Mouse (Mus musculus) c-Kit-positive CD71-negative TER-119-negative erythroid progenitor cells, embryonic 14.5 days (primary cell): ENCODE measurements around the gene Hoxa6.

ENCODE experiments used
- DNase-seq: peaks from one replicate; pipeline ENCODE4 v3.0.0-alpha.2; 2013; ENCODE audit warnings: low read depth

Gene Hoxa6

DNA sequence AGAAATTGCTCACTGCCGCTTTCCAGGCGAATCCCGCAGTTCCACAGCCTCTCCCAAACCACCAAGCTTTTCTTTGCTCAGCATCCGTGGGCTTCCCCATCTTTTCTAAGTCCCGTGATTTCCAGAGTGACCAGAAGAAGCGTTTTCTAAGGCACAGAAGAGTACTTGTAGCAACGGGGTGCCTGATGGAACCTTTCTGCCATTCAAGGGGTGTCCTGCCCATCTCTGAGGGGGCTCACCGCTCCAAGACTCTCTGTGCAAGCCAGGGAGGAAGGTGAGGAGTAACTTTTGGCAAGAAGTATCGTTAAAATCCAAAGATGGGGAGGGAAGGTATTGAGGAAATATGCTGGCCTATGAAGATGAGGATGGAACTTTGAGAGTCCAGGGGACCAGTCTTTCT, 30.7 kb downstream of the Hoxa6 start:
- no peak for DNase-seq

DNA sequence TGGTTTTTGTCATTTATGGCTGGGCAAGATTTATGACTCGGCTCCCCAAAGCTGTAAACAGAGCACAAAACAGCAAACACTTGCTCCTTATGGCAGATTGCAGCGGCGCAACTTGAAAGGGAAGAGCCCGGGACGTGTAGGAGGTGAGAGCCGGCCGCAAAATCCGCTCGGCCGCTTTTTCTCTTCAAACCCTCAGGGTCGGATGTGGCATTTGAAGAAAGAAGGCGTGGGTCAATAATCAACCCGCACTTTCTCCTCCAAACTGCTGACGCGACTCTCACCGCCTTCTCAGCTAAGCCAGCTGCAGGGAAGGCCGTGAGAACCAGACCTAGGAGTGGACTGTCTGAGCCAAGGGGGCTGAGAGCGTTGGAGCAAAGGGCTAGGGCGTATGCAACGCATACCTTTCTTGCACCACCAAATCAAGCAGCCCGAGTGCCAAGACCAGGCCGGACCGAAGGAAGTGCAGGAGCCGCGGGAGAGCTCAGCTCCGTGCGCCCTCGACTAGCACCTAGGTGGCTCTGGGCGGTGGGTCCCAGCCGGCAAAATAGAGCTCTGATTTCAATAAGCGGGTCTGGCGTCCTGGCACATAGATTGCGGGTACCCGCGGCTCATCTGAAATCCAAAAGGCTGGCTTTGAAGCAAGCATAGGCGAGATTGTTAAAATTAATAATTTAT, 31.3 kb downstream of the Hoxa6 start, which contains the start of gene 5730596B20Rik:
Gene 5730596B20Rik, plus strand, starts transcription at position 438 of the 675 bp plus-strand sequence.
- DNase-seq: no peak

DNA sequence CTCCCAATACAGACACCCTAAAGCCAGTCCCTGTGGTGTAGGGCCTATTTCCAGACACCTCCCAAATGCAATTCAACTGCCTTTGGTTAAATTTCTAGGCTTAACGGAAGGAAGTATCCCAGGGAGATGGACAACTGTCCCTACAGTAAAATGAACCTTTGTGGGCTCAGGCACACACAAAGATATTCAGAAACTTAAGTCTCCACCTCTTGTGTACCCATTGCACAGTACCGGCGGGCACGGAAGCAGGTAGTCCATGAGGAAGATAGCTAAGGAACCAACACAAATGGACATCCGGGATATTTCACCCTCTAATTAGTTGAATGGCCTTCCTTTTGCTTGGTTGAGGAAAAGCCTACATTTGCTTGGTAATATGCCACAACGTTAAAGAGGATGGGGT, 32.1 kb downstream of the Hoxa6 start:
- DNase-seq: no peak

DNA sequence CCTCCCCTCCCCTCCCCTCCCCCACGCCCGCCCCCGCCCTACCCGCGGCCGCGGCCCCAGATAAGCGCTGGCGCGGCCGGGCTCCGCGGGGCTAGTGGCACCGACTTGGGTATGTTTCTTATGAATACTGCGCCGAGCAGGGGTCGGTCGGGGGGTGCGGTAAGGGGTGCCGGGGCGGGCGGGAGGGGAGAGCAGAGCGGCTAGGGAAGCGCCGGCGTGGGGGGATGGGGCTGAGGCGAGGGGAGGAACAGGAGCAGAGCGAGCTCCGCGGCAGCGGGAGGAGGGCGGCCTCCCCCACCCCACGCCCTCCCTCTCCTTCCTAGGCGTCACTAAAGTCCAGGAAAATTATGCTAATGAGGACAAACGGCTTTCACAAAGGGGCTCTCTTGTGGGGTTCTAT, 32.7 kb downstream of the Hoxa6 start:
- DNase-seq: no peak

DNA sequence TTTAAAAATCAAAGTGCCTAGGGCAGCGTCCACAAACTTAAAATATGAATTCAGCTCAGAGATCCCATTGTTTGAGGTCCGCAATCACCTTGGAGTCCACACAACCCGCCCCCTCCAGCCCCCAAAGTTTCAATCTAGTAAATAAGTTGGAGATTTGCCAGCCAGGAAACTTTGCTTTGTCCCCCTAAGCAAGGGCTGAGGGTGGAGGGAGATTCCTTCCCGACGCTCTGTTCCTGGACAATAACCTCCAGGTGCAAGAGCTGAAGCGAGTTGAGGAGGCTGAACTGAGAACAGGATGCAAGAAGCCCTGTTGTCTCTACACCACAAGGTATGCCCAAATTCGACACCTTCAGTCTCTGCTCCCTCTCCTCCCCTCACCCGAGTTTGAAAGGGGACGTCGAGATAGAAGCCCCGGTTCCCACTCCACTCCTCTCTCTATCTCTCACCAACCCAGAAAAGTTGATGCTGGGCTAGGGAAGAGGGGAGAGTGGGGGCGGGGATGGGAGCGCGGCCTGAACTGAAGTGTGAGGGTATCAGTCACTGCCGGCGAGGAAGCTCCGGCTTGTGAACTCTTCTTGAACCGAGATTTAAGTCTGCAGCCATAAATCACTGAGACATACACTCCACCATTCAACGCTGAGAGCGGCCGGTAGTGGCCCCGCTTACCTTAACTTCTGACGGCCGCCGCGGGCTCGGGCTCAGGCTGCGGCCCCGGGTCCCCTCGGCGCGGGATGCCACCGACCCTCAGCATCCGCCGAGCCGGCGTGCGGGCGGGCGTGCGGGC, 33.4 kb downstream of the Hoxa6 start:
- DNase-seq: no peak

DNA sequence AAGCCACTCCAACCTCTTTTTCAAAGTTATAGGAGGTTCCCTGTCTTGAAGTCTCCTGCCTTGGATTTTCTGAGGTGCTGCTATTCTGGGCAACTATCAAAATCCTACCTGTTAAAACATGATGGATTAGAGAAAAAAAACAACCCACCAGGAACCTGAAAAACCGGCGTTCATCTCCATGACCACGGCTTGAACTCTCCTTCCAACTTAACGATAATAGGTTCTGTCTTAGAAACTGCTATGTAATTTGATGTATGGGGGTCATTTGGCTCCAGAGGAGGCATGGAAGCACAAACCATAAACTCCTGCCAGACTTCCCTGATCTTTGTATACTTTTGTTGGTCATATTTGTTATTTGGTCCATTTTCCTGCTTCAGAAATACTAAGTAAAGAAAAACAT, 34.9 kb downstream of the Hoxa6 start:
- no peak for DNase-seq

DNA sequence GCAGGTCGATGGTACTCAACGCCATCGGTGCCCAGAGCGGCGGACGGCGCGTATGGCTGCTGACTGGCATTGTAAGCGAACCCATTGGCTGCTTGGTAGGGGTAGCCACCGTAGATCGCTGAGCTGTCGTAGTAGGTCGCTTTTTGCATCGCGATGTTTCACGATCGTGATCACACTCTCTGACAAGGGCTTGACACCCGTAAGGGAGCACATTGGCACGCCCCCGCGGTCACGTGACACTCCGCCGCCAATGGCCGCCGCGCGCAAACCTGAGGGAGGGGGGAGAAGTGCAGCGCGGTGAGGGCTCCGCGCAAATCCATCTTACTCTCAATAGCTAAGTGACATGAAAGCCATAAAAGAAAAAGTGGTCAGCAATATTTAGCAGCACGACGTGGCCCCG, 36.0 kb downstream of the Hoxa6 start:
- DNase-seq: peak; percentile 34

DNA sequence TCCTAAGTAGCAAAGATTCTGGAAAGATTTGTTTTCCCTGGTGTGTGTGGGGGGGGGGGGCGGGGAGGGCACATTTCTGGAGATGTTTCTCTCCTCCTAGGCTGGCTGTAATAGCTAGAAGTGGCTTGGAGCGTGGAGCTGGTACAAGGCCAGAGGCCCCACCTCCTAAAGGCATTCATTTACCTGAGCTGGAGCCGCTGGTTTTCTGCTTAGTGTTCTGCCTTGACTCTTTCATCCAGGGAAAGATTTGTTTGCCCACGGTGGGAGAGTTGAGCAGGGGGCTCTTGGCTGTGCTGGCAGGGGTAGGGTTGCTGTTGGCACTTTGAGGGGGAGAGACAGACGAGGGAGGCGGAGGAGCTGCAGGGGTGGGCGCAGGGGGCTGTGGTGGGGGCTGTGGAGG, 36.6 kb downstream of the Hoxa6 start:
- DNase-seq: no peak

DNA sequence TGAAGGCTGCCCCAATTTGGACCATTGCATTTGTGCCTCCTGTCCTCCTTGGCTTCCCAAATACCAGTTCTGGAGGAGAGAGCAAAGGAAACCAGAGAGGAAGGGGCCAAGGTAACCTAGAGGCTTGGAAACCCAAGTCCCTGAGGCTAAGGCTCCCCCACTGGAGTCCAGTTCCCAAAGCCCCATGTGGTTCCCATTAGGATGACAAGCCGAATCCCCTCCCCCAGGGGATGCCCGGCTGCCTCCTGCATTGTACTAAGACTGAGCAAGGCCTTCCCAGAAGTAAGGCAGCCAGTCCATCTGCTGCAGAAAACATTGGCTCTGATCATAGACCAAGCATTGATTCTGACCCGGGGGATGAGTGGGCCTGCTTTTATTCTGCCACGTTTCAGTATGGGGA, 37.2 kb downstream of the Hoxa6 start:
- DNase-seq: no peak

DNA sequence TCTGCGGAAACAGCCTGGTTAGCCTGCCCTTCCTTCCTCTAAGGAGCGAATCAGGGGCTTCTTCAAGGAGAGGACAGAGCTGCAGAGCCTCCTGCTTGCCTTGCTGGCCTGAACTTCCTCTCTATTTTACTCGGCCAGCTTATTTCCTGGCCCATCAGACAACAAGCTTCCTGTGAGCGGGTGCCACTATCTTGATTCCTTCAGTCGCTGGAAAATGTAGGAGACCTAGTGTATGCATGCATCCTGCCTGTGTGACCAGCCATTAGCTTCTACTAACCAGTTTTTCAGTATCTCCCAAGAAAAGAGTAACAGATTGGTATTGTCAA, 37.7 kb downstream of the Hoxa6 start:
- no peak for DNase-seq

DNA sequence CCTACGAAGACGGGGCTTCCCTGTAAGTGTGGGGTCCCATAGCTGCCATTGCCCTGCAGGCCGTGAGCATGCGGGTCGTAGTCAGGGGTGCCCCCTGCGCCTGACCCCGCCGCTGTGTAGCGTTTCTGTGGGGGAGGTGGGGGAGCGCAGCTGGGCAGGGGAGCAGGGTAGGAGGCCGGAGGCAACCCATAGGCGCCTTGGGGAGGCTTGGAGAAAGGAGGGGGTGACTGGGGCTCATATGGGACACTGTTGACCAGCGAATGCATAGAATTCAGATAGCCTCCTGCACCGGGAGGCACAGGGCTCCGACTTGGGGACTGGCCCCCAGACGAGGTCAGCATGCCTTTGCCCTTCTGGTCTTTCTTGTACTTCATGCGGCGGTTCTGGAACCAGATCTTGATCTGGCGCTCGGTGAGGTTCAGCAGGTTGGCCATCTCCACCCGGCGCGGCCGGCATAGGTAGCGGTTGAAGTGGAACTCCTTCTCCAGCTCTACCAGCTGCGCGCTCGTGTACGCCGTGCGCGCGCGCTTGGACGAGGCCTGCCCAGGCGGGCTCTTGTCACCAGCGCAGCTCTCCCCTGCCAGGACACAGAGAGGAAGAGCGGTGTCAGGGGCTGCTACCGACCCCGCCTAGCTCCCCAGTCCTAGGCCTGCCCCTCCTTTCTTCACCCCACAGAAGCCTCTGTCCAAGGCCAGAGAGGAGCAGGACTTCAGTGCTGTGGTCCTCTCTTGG, 38.2 kb downstream of the Hoxa6 start:
- no peak for DNase-seq

DNA sequence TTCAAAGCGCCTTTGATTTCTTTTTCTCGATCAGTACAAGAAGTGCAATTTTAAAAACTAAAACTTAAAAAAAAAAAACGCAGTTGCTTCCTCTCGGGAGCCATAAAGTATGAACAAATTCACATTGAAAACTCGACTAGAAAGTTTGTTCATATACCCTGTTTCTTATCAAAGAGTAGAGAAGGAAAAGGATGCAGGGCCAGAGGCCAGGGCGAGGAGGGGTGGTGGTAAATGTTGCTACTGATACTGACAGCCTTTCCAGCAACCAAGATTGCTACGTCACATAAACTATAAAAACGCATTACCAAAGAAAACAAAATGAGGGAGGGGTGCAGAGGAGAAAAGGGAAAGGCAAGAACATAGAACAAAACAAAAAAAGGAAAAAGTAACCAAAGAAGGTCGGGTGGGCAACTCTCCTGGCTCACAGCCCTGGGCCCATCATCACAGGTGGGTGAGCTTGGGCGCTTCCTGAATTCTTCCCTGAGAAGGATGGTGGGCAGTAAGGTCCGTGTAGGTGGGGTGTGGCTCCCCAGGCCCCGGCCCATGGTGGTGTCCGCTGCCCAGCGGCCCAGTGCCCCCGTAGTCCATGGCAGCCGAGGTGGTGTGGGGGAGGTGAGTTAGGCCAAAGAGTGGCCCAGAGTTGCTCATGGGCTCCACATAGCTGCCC, 38.9 kb downstream of the Hoxa6 start:
- DNase-seq: no peak

DNA sequence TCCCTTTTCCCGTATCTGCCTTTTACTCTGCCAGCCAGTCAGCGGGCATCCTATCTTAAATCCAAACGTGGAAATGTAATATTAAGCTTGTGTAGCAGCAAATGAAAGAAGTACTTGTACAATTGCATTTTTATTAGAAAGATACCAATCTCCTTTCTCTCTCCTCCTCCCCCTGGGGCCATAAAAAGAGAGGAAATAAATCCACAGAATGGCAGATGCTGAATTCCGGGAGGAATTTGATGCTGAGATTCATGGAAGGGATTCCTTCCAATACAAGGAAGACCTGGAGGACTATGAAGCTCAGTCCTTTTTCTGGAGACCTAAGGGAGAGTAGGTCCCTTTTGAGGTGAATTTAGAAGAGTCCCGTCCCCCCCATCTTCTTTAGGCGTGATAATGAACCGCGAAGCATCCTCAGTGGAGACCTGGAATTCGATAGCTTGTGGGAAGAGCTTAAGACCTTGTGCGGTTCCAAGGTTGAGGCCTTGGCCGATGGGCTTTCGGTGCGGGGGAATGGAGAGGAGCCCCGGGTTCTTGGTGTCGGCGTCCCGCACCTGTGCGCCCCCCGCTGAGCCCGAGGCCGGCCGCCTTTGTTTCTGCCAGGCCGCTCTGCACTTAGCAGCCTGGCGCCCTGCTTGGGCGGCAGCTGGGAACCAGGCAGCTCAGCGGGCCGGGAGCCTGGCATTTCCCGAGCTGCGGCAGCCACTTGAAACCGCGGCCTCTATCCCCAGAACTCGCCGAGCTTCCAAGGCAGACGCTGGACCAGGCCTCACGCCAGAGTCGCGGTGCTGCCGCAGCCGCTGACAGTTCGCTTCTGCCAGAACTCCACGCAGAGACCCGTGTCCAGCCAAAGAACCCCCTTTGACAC, 40.1 kb downstream of the Hoxa6 start:
- no peak for DNase-seq

DNA sequence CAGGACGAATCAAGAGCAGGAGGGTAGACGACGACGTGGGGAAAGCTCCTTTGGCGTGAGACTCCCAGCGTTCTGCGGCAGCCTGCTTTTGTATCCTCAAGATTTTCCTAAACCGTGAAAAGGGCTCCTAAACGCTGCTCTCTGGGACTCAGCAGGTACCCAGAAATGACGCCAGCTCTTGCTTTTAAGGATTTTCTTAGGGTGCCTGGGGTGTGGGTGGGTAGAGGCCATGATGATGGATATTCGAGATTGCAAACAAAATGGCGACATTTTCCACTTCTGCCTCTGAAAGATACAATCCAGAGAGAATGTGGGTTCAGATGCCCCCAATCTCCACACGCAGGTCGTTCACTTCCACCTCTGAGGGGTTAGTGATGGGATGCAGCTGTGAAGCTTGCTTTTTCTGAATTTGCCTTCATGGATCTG, 40.8 kb downstream of the Hoxa6 start:
- no peak for DNase-seq

DNA sequence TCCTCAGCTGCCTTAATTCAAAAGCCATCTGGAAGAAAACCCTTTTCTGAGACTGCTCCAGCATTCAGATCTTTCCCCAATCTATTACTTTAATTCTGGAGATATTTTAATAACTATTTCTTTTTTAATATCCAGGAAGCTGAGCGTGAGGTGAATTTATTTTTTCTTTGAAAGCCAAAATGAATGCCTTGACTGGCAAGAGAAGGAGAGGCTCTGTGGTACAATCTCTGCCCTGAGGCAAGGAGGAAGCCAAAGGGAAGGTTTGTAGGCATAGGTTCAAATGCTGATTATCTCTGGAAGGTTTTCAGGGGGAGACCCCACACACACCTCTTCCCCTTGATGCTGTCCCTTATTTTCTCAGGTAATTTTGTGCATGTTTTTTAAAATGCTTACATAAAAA, 41.3 kb downstream of the Hoxa6 start:
- no peak for DNase-seq

DNA sequence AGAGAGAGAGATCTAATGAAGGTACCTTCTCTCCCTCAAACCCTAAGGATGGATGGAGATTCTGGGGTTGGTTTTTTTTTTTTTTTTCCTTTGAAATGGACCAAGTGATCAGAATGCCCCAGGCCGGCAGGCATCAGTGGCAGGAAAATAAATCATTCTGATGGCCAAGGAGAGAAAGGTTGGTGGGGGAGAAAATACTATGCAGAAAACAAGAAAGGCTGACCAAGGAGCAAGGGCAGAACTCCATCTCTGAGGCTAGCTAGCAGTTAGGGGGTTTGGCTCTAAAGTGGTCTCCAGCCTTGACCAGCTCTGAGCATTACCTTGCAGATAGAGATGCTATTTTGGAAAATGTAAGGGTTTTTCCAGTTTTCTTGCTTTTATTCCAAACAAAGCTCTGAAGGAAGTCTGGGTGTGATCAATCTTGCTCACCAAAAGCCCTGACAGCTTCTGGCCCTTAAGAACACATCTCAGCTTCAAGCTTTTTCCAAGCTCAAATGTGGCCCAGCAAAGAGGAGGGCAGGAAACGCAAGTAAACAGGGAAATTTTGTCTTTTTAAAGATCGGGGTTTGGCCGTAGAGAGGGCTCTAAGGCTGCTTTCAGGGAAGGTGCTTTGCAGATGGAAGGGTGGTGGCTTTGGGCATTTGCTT, 42.0 kb downstream of the Hoxa6 start:
- no peak for DNase-seq

DNA sequence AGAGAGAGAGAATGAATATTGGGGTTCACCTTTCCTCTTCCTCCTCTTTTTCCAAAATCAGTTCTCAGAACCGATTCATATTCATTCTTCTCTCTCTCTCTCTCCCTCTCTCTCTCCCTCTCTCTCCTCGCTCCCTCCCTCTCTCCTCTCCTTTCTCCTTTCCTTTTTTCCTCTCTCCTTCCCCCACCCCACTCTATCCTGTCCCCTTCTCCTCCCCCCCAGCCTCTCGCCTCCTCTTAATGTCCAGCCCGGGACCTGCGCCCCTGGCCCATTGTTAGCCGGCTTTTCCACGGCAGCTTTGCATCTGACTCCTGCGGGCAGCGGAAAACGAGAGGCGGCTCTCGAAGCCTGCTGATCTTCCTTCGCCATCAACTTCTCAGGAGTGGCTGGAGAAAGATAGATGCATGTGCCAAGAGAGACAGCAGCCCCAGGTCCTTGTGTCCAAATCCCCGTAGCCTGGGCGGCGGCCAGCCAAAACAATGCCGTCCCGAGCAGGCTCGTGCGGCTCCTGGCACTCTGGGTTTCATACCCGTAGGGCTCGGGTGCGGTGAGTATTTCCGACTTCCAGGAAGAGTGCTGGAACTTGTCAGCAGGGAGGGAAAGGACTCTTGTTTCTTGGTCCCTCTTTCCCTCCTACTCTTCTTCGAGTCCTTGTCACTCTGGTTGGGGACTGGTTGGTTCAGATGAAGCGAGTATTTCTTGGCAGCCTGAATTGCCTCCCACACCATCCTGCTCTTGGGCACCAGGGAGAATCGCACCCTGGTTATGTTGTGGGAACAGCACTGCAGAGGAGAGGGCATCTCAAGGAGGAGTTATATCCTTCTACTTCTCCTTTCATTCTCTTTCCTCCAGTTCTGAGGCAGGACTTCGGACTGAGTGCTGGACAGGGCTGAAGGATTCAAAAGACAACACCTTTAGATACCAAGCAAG, 42.8 kb downstream of the Hoxa6 start:
- no peak for DNase-seq

DNA sequence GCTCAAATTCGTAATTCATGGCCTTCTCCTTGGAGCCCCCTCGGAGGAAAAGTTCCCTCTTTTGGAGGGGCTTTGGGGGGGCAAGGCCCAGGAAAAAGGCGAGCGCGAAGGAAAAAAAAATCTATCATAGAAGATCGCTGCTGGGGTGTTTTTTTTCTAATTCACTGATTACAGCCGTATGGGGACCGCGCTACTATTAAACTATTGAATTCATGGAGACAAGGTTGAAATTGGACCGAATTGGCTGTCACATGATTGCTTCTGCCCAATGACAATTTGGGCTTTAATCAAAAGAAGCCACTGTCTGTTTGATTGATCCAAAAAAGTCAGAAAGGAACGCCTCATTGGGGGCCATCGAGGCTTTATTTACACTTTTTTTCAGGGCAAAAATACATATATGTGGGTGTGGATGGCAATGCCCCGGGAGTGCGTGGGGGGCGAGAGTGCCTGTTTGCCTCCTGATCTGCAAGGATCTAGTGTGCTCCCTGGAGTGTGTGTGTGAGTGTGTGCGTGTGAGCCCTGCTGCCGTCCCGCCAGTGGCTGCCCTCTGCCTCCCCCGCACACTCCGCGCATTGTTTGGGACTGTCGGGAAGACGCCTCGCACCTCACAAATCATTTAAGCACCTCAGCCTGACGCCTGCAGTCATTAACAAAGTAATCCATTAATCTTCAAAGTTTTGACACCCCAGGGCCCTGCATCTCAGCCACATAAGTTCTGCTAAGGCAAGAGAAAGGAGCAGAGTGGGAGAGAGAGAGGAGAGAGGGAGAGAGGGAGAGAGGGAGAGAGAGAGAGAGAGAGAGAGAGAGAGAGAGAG, 43.7 kb downstream of the Hoxa6 start, which contains the start of gene Hoxa2:
Gene Hoxa2, minus strand, starts transcription at position 206 of the 815 bp plus-strand sequence.
- no peak for DNase-seq

DNA sequence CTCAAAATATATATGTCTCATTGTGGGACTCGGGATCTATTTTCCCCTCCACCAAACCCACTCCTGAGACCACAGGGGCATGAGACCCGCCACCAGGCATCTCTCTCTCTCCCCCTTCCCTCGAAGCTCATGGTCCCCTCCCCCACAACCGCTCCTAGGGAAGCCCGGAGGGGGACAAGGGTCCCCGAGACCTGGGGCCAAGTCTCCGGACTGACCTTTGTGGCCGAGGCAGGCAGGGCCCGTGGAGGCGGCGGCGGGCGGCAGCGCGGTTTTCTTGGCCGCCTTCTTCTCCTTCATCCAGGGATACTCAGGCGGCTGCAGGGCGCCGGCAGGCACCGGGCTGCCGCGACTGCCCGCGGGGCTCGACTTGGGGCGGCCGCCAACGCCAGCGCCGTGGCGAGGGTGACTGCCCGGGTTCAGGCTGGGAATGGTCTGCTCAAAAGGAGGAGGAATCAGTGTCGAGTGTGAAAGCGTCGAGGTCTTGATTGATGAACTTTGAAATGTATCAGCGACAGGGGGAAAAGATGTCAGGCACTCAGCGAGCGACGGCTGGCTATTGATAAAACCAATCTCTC, 44.4 kb downstream of the Hoxa6 start:
- no peak for DNase-seq
